Mouse (Mus musculus) MN1 (cell line): Measurements from ENCODE around the gene Diaph3.
"Not testable (repeated sequence)": the region's sequence is repeated elsewhere in the genome, so short reads cannot be mapped to it uniquely, and the experiment has no call there.

Experiments used
- DNase-seq: peaks from one replicate; pipeline ENCODE4 v3.0.0-alpha.2; 2016; ENCODE audit warnings: low spot score

Gene Diaph3

DNA sequence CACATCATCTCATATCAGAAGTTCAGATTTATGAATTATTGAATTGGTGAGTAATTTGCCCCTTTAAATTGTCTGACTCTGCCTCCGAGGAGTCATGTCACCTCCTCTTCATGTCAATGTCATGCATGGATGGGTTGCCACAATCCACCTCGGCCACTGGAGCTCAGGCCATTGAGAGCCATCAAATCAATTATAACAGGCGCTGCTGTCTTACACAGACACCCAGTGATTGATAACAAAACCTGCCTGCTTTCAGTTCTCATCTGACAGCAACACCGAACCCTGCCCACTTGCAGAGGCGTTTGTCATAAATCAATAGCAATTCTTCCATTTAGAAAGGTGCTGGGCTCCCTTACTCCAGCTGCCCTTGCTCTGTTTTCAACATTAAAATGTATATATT, 402.1 kb downstream of the Diaph3 start:
- peak; percentile 20 for DNase-seq

DNA sequence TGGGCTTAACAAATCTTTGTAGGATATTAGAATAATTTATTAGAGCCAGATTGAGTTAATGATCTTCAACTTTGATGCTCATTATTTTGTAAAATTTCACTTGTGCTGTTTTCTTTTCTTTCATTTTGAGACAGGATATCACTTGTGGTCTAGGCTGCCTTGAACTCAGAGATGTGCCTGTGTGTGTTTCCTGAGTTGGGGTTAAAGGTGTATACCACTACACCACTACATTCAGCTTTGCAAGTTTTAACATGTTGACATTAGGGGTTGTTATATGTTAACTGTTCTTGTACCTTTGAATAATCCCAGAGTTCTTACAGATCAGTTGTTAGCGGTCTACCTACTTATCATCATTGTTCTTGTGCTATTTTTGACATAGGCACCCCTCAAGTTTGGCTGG, 404.4 kb downstream of the Diaph3 start:
- DNase-seq = no peak

DNA sequence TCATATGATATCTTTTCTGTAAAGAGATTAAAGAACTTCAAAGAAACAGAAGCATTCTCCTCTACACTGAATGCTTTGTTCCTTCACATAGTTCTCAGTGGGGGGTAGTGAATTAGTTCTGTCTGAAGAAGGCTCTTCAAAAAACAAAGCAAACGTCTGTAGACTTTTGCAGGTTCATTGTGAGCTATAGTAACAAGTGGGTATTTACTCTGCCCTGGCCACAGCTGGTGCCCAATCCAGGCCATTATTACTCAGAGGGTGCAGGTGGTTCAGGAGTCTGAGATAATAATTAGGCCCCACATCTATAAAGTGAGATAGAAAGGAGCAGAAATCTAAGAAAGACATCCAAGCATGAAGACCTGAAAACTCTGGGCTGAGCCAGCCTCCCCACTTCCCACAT, 409.7 kb downstream of the Diaph3 start:
- no peak for DNase-seq

DNA sequence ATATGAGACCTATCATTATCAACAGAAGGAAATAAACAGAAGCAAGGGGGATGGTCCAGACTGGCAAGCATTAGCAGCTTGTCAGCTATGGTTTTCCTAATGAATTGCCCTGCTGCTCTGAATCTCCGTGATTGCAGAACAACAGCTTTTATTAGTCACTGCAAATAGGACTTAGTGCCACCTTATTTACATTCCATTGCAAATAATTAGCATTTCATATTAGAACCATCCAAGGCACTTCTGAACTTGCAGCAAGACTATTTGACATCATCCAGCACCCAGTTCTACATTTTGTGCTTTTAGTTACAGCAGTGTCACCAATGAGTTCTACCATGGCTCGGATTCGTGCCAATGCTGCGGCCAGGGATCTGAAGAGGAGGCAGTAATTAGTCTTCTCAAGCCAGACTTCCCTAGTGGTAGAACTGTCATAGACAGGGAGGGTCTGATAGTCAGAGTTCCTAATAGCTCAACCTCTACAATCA, 411.4 kb downstream of the Diaph3 start:
- DNase-seq = no peak

DNA sequence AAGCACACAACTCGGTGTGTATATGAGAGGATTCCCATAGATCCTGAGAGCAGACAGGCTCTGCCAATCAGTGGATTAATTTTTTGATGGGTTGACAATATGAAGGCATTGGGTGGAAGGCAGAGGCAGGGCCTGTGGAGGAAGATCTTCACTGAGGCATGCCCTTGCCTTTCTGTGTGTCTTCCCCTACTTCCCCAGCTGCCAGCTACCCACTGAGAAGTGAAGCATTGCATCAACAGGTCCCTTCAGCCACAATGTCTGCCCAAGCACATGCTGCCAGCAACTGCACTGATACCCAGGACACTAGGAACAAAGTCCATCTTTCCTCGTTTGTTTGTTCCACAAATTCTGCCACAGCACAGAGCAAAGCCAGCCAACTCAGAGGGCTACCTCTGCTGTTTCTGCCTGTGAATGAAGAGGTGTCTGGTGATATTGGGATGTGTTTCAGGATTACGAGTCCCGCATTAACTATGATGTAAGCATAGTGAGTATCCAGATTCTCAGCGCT, 413.4 kb downstream of the Diaph3 start:
- no peak for DNase-seq

DNA sequence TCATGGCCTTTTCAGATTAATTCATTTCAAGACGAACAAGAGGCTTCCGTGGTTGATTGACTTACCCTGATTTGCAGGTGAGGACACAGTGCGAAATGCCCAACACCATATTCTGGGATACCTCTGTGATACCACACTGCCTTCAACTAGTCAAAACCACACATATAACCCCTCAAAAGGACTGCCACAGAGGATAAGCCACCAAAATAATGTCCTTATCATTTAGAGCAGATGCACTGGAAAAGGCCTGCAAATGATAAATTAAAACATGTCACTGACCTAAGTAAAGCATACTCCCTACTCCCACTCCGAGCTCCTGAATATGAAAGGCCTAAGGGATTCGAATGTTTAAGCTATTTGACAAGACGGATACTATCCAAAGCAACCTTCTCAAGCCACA, 419.3 kb downstream of the Diaph3 start:
- DNase-seq = no peak

DNA sequence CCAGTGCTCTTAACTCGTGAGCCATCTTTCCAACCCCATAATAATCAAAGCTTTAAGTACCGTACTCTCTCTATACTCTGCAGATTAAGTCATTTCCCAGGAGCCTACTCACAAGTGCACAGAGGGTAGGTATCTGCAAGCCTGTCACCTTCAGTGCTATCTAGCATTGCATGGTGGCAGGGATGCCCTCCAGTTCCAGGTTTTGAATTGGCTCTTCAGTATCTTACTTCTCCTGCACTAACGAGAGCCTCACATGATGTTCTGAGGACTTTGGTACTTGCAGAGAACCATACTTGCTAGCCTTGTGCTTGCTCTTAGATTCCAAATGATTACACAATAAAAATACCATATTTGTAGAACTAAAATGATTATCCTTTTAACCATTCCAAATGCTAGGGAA, 420.0 kb downstream of the Diaph3 start:
- no peak for DNase-seq

DNA sequence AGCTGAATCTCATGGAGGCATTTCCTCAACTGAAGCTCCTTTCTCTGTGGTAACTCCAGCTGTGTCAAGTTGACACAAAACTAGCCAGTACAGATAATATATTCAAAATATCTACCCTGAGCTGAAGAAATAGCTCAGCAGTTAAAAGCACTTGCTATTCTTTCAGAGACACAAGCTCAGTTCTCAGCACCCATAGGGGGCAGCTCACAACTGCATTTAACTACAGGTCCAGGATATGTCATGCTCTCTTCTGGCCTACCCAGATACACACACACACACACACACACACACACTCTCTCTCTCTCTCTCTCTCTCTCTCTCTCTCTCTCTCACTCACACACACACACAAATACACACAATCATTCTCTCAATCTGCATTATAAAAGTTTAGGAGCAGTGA, 420.6 kb downstream of the Diaph3 start:
- not testable (repeated sequence) for DNase-seq

DNA sequence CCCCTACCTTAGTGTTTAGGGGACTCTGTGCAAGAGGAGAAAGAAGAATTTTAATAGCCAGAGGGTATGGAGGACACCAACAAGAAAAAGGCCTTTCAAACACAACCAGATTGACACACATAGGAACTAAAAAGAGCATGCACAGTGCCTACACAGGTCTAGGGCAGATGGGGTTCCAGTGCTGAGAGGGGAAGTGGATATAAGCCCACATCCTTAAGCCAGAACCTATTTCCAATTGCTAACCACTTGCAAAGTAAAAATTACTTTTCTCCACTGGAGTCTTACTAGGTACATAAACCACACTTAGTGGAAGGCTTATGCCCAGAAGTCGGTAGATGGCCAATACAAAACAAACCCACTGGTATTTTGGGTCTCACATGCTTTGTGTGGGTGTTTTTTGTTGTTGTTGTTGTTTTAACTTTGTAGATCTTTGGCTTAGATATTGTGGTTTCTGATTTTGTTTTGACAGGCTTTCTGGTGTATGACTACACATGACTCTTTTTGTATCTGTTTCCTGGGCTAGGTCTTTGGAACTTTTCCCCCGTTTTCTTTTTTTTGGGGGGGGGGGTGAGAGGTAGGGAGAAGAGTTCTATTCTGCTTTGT, 426.8 kb downstream of the Diaph3 start:
- DNase-seq = no peak

DNA sequence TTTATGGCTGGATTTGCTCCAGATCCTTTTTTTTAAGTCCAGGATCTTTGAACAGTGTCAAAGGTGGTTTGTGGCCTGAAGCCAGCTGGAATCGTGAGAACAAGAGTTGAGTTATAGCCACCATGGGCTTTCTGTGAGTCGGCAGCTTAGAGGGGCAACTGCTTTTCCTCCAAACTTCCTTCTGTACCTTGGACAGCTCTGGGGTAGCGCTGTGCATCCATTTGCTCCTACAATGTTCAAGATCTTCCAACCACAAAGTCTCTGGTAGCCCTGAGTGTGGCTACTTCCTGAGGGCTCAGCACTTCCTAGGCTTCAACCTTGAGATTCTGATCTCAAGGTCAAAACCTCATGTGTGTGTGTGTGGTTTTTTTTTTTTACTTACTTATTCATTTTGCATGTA, 437.0 kb downstream of the Diaph3 start:
- DNase-seq = no peak

DNA sequence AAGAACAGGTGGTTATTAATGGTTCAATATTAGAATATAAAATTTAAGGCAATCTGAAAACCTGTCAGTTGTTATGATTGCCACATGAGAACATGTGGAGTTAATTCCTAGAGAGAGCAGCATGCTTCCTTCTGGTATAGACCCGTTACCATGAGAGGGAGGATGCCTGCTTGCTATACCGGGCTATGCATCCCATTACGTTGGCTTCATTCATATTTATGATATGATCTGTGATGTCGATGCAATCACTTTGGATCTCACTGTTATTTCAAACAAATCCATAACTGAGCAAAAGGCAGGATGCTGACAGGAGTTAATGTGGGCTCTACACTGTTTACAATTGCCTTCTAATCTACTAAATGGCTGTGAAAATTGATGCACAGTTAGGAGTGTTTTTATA, 439.9 kb downstream of the Diaph3 start:
- DNase-seq = no peak

DNA sequence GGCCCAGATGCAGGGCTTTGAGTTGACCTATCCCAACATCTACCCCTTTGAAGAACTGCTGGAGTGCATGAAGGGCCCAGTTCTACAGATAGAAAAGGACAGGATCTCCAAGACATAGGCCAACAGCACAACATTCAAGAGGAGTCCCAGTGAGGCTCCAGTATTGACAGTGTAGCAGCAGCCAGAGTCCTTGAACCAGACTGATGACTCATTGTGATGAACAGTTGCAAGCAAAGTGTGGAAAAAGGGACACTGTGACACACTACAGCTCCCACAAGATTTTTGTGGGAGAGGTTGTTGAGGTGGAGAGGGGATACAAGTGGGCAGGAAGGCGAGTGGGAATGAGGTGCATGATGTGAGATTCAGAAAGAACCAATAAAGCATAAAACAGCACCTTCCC, 443.1 kb downstream of the Diaph3 start:
- no peak for DNase-seq

DNA sequence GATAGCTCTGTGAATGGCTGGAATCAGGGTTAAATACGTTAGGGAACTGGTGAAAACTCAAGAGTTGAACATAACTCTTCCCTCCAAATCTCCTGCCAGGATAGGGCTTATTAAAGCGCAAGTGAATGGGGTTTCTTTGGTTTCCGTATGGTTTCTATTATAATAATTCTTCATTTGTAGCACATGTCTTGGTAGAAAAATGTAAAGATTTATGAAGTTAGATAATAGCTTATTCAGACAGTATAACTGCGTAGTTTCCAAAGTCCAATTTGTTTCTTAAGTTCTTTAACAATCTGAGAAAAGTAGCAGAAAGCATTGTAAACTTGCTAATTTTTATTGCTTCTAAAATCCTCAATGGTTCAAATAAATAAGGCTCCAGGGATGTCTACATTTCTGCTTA, 448.3 kb downstream of the Diaph3 start:
- no peak for DNase-seq

DNA sequence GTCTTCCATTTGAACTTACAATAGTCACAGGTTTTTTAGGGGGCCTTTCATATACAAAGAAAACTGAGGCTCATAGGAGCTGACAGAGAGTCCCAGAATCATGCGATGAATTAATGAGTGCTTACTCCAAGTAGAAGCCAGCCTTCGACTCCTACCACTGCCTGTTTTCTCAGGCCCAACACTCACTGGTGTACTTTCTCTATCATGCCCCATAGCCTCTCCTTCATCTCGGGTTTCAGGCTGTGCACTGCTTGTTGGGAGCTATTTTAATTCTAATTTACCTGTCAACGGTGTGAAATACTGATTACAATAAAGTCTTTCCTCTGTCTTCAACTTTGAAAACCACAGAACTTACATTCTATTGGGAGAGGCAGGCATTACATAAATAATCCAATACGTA, 449.7 kb downstream of the Diaph3 start:
- no peak for DNase-seq

DNA sequence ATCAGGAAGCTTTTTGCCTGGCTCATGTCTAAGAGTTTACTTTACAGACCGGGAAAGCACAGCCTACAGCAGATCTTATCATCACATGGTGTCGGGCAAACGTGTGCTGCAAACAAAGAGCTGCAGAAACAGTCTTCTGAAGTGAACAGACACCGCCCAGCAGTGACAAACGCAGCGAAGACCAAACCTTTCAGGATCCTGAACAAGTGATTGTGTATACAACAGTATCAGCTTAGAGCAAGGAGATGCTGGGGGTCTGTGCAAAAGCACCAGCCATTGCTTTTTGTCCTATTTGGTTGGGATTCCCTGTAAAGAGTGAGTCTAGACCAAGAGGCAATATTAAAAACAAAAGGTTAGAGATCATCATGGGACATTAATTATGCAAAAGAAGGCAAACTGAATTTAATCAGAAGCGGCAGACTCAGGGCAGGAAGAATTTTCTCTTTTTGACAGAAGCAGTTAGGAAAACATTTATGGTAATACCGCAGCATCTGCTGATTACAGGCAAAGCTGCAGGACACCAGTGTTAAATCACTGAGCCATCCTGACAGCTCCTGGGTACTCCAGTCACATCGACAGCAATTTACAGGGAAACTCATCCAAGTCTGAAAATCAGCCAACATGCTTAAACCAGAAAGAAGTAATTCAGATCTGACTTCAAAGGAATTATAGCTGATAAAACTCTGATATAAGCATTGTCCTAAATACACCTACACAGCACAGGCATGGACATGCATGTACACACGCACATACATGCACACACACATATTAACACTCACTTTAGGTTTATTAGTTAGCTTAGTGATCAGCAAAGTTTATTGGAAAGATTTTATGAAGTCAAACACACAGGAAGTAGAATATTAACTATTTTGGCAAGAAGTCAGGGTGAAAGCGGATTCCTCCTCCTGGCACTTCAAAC, 456.2 kb downstream of the Diaph3 start:
- DNase-seq = peak; percentile 40

DNA sequence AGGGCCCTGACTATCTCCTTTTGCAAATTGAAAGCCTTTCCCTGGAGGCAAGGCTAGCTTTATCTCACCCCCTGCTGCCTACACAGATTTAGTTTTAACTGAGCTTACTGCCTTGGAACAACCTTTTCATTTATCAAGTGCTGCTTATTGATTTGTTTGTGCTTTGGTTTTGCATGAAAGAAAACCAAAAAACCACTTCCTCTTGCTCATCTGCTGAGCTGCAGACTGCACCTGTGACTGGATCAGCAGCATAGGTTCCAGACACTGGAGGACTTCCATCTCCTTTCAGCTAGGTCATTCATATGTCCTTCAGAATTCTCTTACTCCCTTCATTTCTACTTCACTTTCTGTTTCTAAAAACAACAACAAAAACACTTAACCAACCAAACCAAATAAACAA, 459.1 kb downstream of the Diaph3 start:
- DNase-seq = no peak

DNA sequence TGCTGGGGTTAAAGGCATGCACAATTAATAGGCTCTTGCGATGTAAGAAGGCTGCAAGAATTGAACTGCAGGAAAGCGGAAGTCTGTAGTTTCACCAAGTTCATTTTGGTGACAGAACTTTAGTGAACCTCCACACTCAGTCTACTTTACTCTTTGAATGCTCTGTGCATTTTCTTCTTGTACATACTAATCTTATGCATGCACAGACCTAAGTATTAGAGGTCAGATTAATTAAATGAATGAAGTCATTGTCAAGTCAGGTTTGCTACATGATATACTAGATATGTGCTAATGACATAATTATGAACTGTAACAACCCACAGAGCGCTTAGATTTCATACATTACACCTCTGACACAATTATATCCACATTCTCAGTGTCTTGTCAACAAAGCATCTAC, 462.0 kb downstream of the Diaph3 start:
- DNase-seq = no peak

DNA sequence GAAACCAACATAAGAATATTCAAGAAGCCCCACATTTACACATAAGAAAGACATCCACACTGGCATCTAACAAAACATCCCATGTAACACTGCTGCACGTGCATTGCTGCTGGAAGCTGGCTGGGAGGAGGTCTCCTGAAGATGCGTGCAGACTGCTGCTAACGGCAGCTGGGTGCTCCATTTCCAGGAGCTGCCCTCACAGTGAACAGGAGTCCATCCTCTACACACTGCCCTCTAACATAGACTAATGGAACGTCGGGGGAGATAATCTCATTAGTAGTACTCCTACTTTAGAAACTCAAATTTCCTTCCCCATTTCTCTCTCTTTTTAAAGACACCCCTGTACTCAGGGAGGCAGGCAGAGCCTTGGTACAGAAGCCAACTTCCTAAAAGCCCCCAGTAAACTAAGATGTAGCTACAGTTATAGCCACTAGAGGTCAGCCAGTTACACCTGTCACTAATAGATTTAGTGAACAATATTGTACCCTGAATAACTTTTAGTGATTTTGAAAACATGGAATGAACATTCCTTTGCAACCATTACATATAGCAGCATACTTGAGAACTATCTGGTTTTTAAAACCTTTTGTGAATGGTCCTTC, 462.8 kb downstream of the Diaph3 start:
- DNase-seq = no peak

DNA sequence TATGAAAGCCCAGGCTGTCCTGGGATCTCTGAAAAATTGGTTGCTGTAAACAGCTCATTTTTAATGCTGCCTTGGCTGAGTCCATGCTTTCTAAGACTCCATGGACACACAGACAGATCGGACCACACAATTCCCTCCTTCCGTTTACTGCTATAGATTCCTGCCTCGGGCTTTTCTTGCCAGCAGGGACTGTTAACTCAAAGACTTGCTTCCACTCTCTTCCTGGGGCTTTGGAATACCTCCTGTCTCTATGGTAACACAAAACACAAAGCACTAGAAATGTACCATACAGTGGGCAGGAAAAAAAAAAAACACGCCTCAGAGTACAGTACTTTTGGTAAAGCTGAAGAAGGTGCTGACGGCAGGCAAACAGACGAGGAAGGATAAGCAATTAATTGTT, 464.0 kb downstream of the Diaph3 start:
- no peak for DNase-seq

DNA sequence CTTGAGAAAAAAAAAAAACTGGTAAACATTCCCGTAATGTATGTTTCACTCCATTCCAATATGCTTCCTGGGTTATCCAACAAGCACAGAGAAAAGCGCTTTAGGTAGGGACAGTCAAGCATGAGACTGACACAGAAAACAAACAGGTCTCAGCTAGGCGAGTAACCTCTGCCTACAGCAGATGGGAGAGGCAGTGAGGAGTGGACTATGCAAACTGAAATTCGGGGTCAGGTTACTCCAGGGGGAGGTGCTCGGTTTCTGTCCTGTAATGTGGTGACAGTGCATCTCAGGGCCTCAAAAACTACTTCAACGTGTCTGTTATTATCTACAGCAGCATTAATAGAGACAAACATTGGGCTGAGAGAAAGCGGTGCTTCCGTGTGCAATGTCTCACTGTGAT, 465.7 kb downstream of the Diaph3 start:
- no peak for DNase-seq

DNA sequence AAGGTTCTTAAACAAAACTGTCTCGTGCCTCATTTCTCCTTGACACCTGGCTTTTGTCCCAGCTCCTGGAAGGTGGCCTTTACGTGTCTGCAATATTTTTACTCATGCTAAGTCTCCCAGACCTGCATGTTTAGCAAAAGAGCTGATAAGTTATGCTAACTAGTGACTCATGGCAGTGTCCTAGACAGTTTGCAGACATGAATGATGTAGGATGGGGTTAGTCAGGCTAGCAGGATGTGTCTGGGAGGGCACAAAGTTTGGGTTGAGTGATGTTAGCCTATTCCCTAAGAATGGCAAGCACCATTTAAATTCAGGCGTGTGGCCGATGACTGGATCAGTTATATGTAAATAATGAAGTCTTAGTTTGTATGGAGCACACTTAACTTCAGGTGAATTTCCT, 478.2 kb downstream of the Diaph3 start:
- DNase-seq = no peak

DNA sequence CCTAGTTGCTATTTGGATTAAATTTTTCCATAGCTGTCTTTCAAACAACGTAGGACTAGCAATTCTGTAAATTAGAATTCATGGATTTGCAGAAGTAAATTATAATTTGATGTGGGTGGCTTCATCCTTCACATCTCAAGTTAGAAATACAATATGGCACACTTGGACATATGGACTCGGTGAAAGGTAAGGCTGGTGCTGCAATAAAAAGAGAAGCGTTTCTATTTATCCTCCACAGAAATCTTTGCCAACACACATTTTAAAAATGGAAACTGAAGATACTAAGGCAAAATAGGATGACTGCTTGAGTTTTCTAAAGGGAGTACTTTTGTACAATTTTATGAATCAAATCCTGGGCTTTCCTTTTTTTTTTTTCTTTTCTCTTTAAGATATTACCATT, 480.5 kb downstream of the Diaph3 start:
- no peak for DNase-seq

DNA sequence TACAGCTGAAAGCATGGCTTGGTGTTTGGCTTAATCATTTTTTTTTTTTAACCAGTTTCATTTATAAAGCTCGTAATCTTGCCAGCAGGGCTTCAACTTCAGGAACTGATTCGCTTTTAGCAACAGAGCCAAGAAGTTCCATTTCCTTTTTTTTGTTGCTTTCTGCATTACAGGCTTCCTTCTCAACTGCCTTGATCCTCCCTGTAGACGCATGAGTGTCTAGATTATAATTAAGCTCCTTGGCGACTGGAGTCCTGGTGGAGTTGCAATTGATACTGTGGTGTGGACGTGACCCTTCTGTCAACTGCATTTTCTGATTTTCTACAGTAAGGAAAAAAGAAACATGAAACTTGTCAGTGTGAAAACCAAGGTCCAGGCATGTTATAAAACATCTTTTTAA, 484.8 kb downstream of the Diaph3 start:
- no peak for DNase-seq
